Mouse (Mus musculus) myocyte (in vitro differentiated cells): Measurements from ENCODE around the gene Espnl. TPM values are rescaled to one million over a fixed set of nuclear protein-coding genes. Genes with fewer than 3 reads are reported as not detected.

Experiments used
- H3K27me3 ChIP-seq: one replicate; pipeline ENCODE4 v1.6.1; 2011; ENCODE audit not compliant: control insufficient read depth, insufficient read depth, insufficient read length
- H3K36me3 ChIP-seq: one replicate; pipeline ENCODE4 v1.6.1; 2011; ENCODE audit not compliant: control insufficient read depth, insufficient read depth
- H3K4me2 ChIP-seq: one replicate; pipeline ENCODE4 v1.6.1; 2011; ENCODE audit warnings: low read depth, control low read depth
- H3K4me3 ChIP-seq: one replicate; pipeline ENCODE4 v1.5.1; 2011; ENCODE audit warnings: mild to moderate bottlenecking, control low read depth, moderate library complexity
- H3K79me2 ChIP-seq: one replicate; pipeline ENCODE4 v1.6.1; 2011; ENCODE audit not compliant: control insufficient read depth, insufficient read depth
- H3ac ChIP-seq: one replicate; pipeline ENCODE4 v1.6.1; 2011; ENCODE audit not compliant: control insufficient read depth, insufficient read length
- CEBPB ChIP-seq: IDR thresholded peaks from 2 replicates; pipeline ENCODE4 v1.6.1; 2011; ENCODE audit warnings: mild to moderate bottlenecking, moderate library complexity; ENCODE audit not compliant: poor library complexity, insufficient read depth, severe bottlenecking
- E2F4 ChIP-seq: IDR thresholded peaks from one replicate; pipeline ENCODE4 v1.6.1; 2011; ENCODE audit warnings: mild to moderate bottlenecking, control low read depth, moderate library complexity; ENCODE audit not compliant: insufficient read depth
- MAX ChIP-seq: IDR thresholded peaks from one replicate; pipeline ENCODE4 v1.6.1; 2011; ENCODE audit warnings: low read depth, mild to moderate bottlenecking, control low read depth
- MYOD1 ChIP-seq, 3 experiments: IDR thresholded peaks; one replicate each; pipeline ENCODE4 v1.6.1; 2011; ENCODE audit warnings: control low read depth in 2 of 3, low read depth in 2 of 3, mild to moderate bottlenecking in 2 of 3, moderate library complexity in 1 of 3; ENCODE audit not compliant: insufficient read length in 2 of 3, control insufficient read depth in 1 of 3
- MYOG ChIP-seq, 3 experiments: IDR thresholded peaks; one replicate each; pipeline ENCODE4 v1.6.1; 2011; ENCODE audit warnings: control low read depth in 2 of 3, low read depth in 2 of 3, mild to moderate bottlenecking in 2 of 3; ENCODE audit not compliant: insufficient read length in 2 of 3, control insufficient read depth in 1 of 3, insufficient read depth in 1 of 3
- POLR2A ChIP-seq: IDR thresholded peaks from one replicate; pipeline ENCODE4 v1.6.1; 2011; ENCODE audit warnings: low read depth, mild to moderate bottlenecking, control low read depth, moderate library complexity; ENCODE audit not compliant: insufficient read length
- POLR2AphosphoS2 ChIP-seq: IDR thresholded peaks from one replicate; pipeline ENCODE4 v1.6.1; 2011; ENCODE audit warnings: low read depth, control low read depth; ENCODE audit not compliant: insufficient read length
- REST ChIP-seq: IDR thresholded peaks from one replicate; pipeline ENCODE4 v1.6.1; 2011; ENCODE audit warnings: mild to moderate bottlenecking, control low read depth, moderate library complexity; ENCODE audit not compliant: insufficient read depth, insufficient read length
- SRF ChIP-seq: IDR thresholded peaks from one replicate; pipeline ENCODE4 v1.6.1; 2011; ENCODE audit warnings: low read depth; ENCODE audit not compliant: control insufficient read depth, insufficient read length
- TCF12 ChIP-seq: IDR thresholded peaks from one replicate; pipeline ENCODE4 v1.6.1; 2011; ENCODE audit warnings: mild to moderate bottlenecking, control low read depth; ENCODE audit not compliant: poor library complexity, insufficient read depth, severe bottlenecking
- TCF3 ChIP-seq: IDR thresholded peaks from one replicate; pipeline ENCODE4 v1.6.1; 2011; ENCODE audit warnings: low read depth, control low read depth; ENCODE audit not compliant: insufficient read length
- USF1 ChIP-seq: IDR thresholded peaks from one replicate; pipeline ENCODE4 v1.6.1; 2011; ENCODE audit warnings: low read depth, mild to moderate bottlenecking, control low read depth, moderate library complexity
- polyA plus RNA-seq: library from polyadenylated mRNA; unstranded; fragments of >200 nt; fragmentation: generic; extraction: Trizol; gene quantifications from one replicate; pipeline ENCODE4 v1.2.1, GENCODE M21; 2012; ENCODE audit warnings: missing spikeins

Espnl gene
- polyA plus RNA-seq, 1 experiment, result 0.12 TPM

- Histone ChIP-seq H3K27me3 (no peaks in the 10 kb centered on the region), H3K4me2 (peak within 1 kb of the TSS; percentile 87), H3K36me3 (peaks cover 3% of the 10 kb centered on the region), H3K4me3 (peak within 1 kb of the TSS; percentile 71), H3K79me2 (no peaks in the 10 kb centered on the region), H3ac (peak within 1 kb of the TSS; percentile 33)
- TF ChIP-seq REST (no peak), TCF3 (no peak), CEBPB (no peak), MYOD1 (IDR thresholded peaks at IDR 0.05; ENCODE audit: control insufficient read depth in 1 of 3, insufficient read length in 2 of 3, low read depth in 2 of 3) (peak in 1 of 3 experiments; percentile 51), SRF (no peak), MAX (no peak), TCF12 (no peak), POLR2A (peak; percentile 77), POLR2AphosphoS2 (peak; percentile 86), MYOG (IDR thresholded peaks at IDR 0.05; ENCODE audit: control insufficient read depth in 1 of 3, insufficient read depth in 1 of 3, insufficient read length in 2 of 3, low read depth in 2 of 3) (peak in 1 of 3 experiments; percentile 7), USF1 (peak; percentile 89), E2F4 (no peak)
These were observed 23.8 kb upstream of the Espnl start, which contains the start of gene Scly for GRCm38 (mm10) chr1:91297799-91298744. Gene Scly (plus strand): TSS chr1:91298338.

- Histone ChIP-seq H3K27me3 (no peaks in the 10 kb centered on the region), H3K36me3 (peaks cover 3% of the 10 kb centered on the region), H3K4me3 (peak overlapping the region; percentile 71), H3K79me2 (no peaks in the 10 kb centered on the region), H3ac (no peak overlapping the region), H3K4me2 (peak overlapping the region; percentile 69)
- no peak for TF ChIP-seq MYOG (IDR thresholded peaks at IDR 0.05; ENCODE audit: control insufficient read depth in 1 of 3, insufficient read depth in 1 of 3, insufficient read length in 2 of 3, low read depth in 2 of 3)
- no peak for TF ChIP-seq TCF3
- TF ChIP-seq TCF12, result no peak
- TF ChIP-seq USF1, result no peak
- no peak for TF ChIP-seq POLR2AphosphoS2
These were observed 22.7 kb upstream of the Espnl start for GRCm38 (mm10) chr1:91299026-91299706.

- no peak overlapping the region for H3ac ChIP-seq
- H3K27me3 ChIP-seq, result no peaks in the 10 kb centered on the region
- peaks cover 3% of the 10 kb centered on the region for H3K36me3 ChIP-seq
- no peak overlapping the region for H3K4me3 ChIP-seq
- H3K79me2 ChIP-seq, result no peaks in the 10 kb centered on the region
- no peak for TF ChIP-seq POLR2AphosphoS2
- H3K4me2 ChIP-seq, result no peak overlapping the region
These were observed 22.0 kb upstream of the Espnl start for GRCm38 (mm10) chr1:91299707-91300426.

- H3K4me3 ChIP-seq, result no peak overlapping the region
- H3ac ChIP-seq, result no peak overlapping the region
- TF ChIP-seq MYOG (IDR thresholded peaks at IDR 0.05; ENCODE audit: control insufficient read depth in 1 of 3, insufficient read depth in 1 of 3, insufficient read length in 2 of 3, low read depth in 2 of 3) (no peak), POLR2A (no peak), E2F4 (no peak), MYOD1 (IDR thresholded peaks at IDR 0.05; ENCODE audit: control insufficient read depth in 1 of 3, insufficient read length in 2 of 3, low read depth in 2 of 3) (no peak), TCF3 (no peak), MAX (no peak), POLR2AphosphoS2 (no peak), USF1 (no peak), CEBPB (no peak), TCF12 (no peak), REST (no peak), SRF (no peak)
- peaks cover 7% of the 10 kb centered on the region for H3K36me3 ChIP-seq
- H3K4me2 ChIP-seq, result no peak overlapping the region
- H3K27me3 ChIP-seq, result no peaks in the 10 kb centered on the region
- no peaks in the 10 kb centered on the region for H3K79me2 ChIP-seq
These were observed 20.5 kb upstream of the Espnl start for GRCm38 (mm10) chr1:91301206-91301920.
